Mouse (Mus musculus) spleen, adult 2 months (tissue): ENCODE measurements around the gene Wnt10a.

ENCODE experiments used
- CTCF ChIP-seq: fragments of 200-500 bp; IDR thresholded peaks from 2 replicates; pipeline ENCODE4 v1.5.1; 2011; ENCODE audit warnings: mild to moderate bottlenecking, inconsistent platforms; ENCODE audit not compliant: insufficient read depth, insufficient read length, insufficient replicate concordance; ENCODE audit errors: extremely low read depth
- POLR2A ChIP-seq: fragments of 200-500 bp; IDR thresholded peaks from 2 replicates; pipeline ENCODE4 v1.6.1; 2011; ENCODE audit warnings: low read depth, low read length, inconsistent platforms

GRCm38 (mm10) chr1:74773136-74773535 lies 18.2 kb upstream of the Wnt10a start:
- TF ChIP-seq CTCF (no peak), POLR2A (no peak)
